Mouse (Mus musculus) CD8-positive naive resting alpha-beta T cell, adult 2 months (primary cell): ENCODE data around the gene Ctnna2.

Experiments used
- DNase-seq, 2 experiments: peaks; one replicate each; pipeline ENCODE4 v3.0.0; 2022; ENCODE audit warnings: low read depth in 2 of 2, low spot score in 2 of 2

The Ctnna2 gene

GRCm38 (mm10) chr6:76979247-76979850 is 1000.1 kb downstream of the Ctnna2 start:
- no peak for DNase-seq

- no peak for DNase-seq
These were observed 1001.7 kb downstream of the Ctnna2 start for GRCm38 (mm10) chr6:76977817-76978216.

GRCm38 (mm10) chr6:76974297-76974696 is 1005.2 kb downstream of the Ctnna2 start:
- no peak for DNase-seq

GRCm38 (mm10) chr6:76964998-76965432 is 1014.5 kb downstream of the Ctnna2 start:
- DNase-seq, result no peak

GRCm38 (mm10) chr6:76908086-76908485 is 1071.4 kb downstream of the Ctnna2 start:
- DNase-seq, result no peak

GRCm38 (mm10) chr6:76897156-76897555 is 1082.3 kb downstream of the Ctnna2 start:
- no peak for DNase-seq
